Mouse (Mus musculus) cerebellum, adult 8-10 months (tissue): ENCODE data around the gene Abcf3.

ENCODE experiments used
- DNase-seq: peaks from one replicate; pipeline ENCODE4 v3.0.0; 2022

Gene Abcf3

GRCm38 (mm10) chr16:20548096-20548948 is at the start of gene Abcf3:
Gene Abcf3, plus strand, starts transcription at chr16:20548577.
- DNase-seq, result peak; percentile 97

- DNase-seq, result peak; percentile 95
Measured at GRCm38 (mm10) chr16:20498677-20499475, 49.5 kb upstream of the Abcf3 start, which contains the start of gene Eif2b5. Gene Eif2b5, plus strand, starts transcription at chr16:20498817.

GRCm38 (mm10) chr16:20506000-20506399 is 42.4 kb upstream of the Abcf3 start:
- DNase-seq, result no peak

- DNase-seq, result peak; percentile 46
Measured at GRCm38 (mm10) chr16:20509349-20509748, 39.0 kb upstream of the Abcf3 start.

GRCm38 (mm10) chr16:20511277-20511847 is 37.0 kb upstream of the Abcf3 start:
- DNase-seq, result no peak

GRCm38 (mm10) chr16:20516032-20516431 is 32.3 kb upstream of the Abcf3 start:
- DNase-seq, result no peak

- peak; percentile 86 for DNase-seq
Measured at GRCm38 (mm10) chr16:20516726-20517201, 31.6 kb upstream of the Abcf3 start, which contains the start of gene Dvl3. Gene Dvl3, plus strand, starts transcription at chr16:20516982.

GRCm38 (mm10) chr16:20517216-20517615 is 31.2 kb upstream of the Abcf3 start:
- DNase-seq, result no peak

- DNase-seq, result no peak
Measured at GRCm38 (mm10) chr16:20517701-20518374, 30.5 kb upstream of the Abcf3 start.

- no peak for DNase-seq
Measured at GRCm38 (mm10) chr16:20523886-20524285, 24.5 kb upstream of the Abcf3 start.

- DNase-seq, result no peak
Measured at GRCm38 (mm10) chr16:20528779-20529178, 19.6 kb upstream of the Abcf3 start.

GRCm38 (mm10) chr16:20529375-20529774 is 19.0 kb upstream of the Abcf3 start:
- no peak for DNase-seq

GRCm38 (mm10) chr16:20530941-20531340 is 17.4 kb upstream of the Abcf3 start:
- no peak for DNase-seq

- no peak for DNase-seq
Measured at GRCm38 (mm10) chr16:20534617-20535295, 13.6 kb upstream of the Abcf3 start.

GRCm38 (mm10) chr16:20535296-20536080 is 12.9 kb upstream of the Abcf3 start, which contains the start of gene Ap2m1:
Gene Ap2m1, plus strand, starts transcription at chr16:20535478.
- peak; percentile 88 for DNase-seq

GRCm38 (mm10) chr16:20536081-20536665 is 12.2 kb upstream of the Abcf3 start:
- DNase-seq, result no peak

- peak; percentile 53 for DNase-seq
Measured at GRCm38 (mm10) chr16:20537071-20537471, 11.3 kb upstream of the Abcf3 start.

- DNase-seq, result no peak
Measured at GRCm38 (mm10) chr16:20537601-20538320, 10.6 kb upstream of the Abcf3 start.

- no peak for DNase-seq
Measured at GRCm38 (mm10) chr16:20539649-20540048, 8.7 kb upstream of the Abcf3 start.

GRCm38 (mm10) chr16:20540438-20540837 is 7.9 kb upstream of the Abcf3 start:
- DNase-seq, result no peak
